Mouse (Mus musculus): ENCODE measurements around the gene Gprc5d.
A peak's percentile ranks its signal among the peaks of the same experiment; 100 is the strongest.

The Gprc5d gene

DNA sequence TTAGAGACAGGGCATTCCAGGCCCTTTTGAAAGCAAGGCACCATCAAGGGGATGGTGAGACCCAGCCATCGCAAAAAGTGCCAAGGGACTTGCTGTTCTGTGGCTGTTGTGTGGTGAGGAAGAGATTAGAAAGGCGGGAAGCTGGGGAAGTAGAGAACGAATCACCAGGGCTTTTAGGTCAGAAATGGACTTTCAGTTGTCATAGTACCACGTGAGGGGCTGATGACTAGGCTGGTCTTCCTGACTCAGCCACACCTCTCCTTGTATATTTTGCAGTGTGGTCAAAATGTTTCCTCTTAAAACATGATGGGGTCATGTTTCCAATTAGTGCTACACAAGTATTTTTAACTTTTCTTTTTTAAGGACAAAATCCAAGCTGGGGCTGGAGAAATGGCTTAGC is 17.7 kb upstream of the Gprc5d start:
- DNase-seq, result no peak

DNA sequence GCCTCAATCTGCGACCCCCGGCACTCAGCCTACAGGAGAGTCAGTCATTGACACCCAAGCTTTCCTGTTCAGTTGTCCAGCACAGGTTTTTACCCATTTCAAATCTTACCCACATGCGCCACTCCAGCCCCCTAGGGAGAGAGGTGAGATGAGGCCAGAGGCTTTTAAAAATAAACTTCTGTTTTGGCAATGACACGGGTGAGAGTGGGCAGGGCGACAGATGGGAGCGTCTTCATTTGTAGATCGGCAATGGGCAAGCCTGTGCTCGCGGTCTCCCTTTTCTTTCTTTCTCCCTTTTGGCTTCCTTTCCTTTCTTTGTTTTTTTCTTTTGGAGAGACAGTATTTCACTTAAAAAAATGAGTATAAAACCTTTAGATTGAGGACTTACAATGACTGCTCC is 15.4 kb upstream of the Gprc5d start:
- no peak for DNase-seq

DNA sequence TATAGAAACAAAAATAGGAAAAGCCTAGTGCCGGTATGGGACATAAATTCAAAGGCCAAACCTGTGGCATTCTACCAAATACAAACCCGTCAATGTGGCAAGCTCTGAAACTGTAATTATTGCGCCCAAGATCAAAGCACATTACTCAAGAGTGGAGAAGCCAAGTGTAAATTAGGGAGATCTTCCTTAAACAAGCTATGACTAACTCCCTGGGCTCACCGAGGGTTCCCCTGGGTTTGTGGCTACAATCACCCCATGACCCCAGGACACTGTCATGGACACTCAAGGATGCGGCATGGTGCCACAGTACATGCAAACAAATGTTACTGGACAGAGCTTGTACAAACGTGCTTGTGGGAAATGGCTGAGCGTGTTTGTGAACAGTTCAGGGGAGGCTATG is 15.0 kb upstream of the Gprc5d start:
- no peak for DNase-seq

DNA sequence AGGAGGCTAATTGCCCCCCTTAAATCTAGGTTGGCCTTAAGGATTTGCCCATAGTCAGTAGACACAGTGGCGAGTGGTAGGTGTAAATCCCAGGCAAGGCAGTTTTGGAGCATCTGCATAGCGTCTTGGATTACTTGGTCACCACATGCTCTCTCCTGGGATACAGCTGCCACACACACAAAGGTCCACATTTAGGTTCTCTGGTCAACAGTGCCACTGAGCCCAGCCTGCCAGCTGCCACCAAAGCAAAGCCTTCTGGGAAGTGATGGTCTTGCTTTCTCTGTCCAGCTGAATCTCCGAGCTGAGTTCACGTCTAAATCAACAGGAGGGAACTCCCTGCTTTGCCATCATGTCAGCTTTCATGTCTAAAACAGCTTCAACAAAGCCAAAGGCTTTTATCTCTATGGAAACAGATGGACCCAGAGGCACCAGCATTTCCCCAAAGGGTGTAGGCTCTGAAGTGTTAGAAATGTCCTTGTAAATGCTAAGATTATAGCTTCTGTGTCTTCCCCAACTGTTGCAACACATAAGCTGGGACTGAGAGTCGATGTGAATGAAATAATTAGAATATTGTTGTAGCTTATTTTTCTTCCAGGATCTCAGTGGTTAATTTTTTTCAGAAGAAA is 6.8 kb upstream of the Gprc5d start:
- DNase-seq, result no peak

DNA sequence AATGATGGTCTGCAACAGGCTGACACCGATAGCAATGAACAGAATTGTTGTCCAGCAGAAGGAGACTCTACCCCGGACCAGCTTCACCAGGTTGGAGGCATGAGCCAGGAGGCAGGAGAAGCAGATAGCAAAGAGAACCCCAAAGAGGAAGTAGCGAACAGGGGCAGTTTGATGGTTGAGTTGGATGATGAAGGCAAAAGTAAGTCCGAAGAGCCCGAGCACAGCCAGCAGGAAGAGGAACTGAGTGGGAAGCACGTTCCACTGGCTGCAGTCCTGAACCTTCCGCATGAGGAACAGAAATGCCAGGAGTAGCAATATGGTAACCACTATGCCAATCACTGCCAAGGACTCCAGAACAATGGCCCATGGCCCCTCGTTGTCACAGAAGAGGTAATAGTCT is 1.6 kb downstream of the Gprc5d start:
- no peak for DNase-seq

DNA sequence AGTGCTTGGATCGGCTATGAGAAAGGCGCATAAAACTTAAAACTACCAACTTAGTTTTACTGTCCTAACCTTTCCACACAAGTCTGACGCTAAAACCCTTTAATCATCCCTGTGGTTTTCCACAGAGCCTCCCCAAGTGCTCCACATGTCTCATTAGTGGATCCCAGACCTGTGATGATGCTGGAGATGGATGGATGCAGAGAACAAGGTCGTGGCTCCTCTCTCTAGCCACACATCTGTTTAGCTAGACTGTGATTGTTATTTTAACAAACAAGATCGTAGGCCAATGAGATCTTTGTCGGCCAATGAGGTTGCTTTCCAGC is 5.0 kb downstream of the Gprc5d start:
- DNase-seq, result no peak

DNA sequence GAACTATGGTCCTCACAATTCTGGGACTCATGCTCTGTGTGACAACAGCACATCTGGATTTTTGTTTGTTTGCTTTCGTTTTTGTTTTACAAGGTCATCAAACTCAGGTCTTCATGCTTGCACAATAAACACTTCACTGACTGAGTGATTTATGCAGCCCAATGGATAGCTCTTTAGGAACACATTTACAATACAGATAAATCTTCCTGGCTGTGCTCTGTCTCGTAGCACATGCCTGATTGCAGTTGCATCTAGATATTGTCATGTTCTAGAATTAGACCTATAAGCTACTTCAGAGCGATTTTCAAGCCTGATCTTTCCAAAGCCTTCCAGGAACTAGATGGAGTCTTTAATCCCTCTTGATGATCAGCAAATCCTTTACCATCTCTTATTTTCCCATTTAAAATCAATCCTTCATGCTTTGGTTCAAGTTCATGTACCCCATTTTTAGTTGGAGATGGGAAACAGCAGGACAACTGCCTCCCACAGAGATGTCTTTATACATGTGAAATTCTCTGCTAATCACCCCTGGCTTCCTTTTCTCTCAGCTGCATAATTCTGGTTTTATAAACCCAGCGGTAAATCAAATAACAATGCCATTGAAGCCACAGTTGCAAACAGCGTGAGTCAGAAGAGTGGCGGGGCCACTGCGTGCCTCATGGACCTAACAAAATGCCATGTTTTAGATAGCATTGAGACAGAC is 5.5 kb downstream of the Gprc5d start:
- no peak for DNase-seq

DNA sequence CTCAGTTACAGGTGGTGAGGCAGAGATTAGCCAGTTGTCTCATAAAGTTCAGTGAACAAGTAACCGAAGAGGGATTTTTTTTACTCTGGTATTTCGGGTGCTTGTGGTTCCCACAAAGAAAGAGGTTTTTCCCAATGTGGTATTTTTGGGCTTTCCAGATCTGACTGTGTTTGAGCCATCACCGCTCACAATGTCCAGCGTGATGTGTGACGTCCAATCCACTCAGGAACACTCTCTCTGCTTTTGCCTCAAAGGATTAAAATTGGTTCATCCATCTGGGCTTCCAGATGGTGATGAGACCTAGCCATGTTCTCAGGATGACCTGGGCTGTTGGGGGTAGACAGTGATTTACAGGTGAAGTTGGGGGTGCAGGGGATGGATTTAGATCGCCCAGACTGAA is 11.1 kb downstream of the Gprc5d start:
- DNase-seq, result no peak

DNA sequence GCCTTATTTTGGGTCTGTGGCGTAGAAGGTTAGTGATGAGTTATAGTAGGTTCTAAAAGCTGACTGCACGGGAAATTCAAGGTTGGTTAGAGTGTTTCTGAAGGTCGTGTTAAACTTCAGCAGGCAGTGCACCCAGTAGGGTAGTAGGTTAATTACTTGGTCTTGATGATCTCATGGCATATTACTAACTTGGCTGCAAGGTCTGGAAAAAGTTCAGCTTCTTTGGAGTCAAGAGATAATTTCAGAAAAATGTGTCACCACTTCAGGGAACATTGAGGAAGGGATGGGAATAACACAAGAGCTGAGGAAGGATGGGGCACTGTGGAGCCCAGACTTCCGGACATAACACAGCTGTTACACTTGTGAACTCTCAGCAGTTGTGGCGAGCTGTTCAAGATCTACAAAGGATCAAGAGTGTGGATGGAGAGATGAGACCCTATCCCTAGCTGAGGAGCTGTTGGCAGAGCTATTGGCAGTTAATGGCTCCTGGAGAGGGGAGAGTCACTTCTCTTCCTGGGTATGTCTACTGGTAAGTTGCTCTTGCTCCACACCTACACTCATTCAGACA is 15.3 kb downstream of the Gprc5d start:
- no peak for DNase-seq

DNA sequence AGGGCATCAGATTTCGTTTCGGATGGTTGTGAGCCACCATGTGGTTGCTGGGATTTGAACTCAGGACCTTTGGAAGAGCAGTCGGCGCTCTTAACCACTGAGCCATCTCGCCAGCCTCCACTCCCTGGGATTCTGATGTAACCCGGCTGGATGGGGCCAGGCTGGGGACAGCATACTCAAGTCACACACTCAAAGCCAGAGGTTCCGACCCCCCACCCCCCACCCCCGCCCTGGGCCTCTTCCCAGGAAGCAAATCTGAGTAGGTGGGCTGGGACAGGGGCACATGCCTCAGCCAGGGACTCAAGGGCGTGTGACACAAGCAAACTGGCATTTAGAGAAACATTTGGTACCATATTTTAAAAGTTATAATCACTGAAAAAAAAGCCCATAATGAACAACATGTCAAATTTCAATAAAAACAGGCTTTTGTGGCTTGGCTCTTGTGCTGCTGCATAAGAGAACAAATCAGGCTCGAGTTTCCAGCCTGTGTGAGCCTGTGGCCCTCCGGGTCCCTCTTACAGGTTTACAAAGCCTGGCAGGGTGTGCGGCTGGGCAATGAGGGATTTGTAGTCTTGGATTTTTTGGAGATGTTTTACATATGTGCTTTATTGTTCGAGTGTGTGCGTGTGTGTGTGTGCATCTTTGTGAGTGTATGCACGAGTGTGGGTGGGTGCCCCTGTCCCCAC is 17.2 kb downstream of the Gprc5d start:
- DNase-seq, result no peak

DNA sequence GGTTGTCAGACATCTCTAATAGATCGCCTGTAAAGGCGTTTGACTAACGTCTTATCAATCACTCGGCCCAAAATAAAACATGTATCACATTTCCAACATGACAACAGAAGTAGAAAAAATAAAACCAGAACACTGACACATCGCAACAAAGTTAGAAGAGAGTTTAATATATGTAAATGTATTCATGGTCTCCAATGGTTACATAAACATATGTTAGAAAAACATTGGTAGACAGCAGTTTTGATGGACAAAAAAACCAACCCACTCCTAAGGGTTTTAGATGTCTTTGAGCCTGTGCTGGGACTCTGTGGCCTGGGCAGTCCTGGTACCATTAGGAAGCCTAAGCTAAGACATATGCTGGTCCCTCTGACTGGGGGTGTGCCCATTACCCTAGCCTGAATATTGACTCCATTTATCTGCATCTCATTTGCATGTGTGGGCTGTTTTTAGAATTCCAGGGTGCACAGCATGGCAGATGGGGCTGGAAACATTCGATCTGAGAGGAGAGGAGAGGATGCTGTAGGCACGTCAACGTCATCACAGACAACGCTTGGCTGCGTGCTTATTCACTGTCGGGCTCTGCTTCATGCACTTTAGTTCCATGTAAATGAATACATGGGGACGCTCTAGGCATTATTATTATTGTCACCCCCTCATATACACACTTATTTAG is 25.1 kb downstream of the Gprc5d start:
- DNase-seq, result peak; percentile 18

DNA sequence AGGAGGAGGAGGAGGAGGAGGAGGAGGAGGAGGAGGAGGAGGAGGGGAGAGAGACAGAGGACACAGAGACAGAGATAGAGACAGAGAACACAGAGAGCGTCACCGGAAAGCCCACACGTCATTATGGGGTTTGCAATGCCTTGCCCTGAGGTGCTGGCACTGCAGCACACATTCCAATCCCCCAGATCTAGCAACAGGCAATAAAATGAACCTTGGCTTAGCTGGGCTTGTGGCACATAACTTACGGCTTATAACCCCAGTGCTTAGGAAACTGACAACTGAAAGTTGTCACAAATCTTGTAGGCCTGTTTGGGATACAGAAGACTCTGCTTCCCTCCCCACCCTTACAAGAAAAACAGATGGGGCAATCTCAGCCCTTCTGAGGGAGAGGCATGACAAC is 27.4 kb downstream of the Gprc5d start:
- no peak for DNase-seq

DNA sequence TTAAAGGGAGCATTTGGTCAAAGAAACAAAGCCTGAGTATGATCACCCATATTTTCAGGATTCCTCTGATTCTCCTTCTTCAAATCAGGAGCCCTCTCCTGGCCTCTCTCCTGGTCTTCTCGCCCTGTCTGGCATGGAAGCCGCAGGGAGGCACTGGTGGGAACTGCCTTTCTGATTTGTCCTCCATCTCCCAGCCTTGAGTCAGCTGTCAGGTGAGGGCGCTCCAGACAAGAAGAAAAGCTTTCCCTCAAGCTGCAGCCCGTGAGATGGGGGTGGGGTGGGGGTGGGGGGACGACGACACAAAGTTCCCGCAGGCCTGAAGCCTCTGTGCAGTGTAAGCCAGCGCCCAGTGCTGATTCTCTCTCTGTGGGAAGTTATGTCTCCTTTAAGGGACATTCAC is 28.3 kb downstream of the Gprc5d start:
- peak; percentile 50 for DNase-seq

DNA sequence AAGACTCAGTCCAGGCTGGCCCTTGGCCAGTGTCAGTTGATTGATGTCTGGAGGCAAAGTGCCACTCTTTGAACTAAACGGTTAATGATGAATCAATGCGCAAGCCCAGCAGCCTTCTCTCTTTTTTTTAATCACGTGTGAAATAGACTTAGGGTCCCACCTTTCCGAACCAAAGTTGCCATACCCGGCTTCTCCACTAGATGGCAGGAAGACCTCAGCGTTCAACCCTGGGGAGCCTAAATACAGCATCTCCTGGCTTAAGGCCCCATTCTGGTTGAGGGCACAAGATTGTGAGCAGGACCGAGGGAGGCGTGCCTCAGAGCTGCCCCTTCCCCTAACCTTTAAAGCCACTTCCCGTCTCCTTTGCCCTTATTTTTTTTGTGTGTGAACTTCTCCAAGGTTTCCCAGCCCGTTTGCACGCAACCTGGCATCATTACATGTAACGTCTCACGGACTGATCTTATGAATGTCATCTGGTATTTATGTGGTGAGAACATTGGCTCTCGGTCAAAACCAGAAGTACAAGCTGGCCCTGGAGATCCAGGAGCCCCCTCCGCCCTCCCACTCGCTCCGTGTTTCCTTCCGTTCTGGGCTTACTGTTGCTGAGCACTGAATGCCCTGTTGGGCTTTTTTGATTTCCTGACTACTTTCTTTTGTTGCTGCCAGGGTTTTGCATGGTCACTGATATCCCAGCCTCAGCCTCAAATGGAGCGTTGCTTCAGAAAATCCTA is 30.2 kb downstream of the Gprc5d start:
- peak; percentile 95 for DNase-seq

DNA sequence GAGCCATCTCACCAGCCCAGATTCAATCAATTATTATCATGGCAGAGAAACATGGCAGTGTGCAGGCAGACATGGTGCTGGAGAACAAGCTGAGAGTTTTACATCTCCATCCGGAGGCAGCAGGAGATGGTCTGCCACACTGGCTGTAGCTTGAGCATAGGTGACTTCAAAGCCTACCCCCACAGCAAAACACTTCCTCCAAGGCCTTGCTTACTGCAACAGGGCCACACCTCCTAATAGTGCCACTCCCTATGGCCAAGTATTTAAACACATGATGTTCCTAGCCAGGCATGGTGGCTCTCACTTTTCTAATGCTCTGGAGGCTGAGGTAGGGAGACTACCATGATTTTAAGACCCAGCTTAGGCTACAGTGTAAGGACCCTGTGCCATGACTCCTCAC is 32.4 kb downstream of the Gprc5d start:
- no peak for DNase-seq

DNA sequence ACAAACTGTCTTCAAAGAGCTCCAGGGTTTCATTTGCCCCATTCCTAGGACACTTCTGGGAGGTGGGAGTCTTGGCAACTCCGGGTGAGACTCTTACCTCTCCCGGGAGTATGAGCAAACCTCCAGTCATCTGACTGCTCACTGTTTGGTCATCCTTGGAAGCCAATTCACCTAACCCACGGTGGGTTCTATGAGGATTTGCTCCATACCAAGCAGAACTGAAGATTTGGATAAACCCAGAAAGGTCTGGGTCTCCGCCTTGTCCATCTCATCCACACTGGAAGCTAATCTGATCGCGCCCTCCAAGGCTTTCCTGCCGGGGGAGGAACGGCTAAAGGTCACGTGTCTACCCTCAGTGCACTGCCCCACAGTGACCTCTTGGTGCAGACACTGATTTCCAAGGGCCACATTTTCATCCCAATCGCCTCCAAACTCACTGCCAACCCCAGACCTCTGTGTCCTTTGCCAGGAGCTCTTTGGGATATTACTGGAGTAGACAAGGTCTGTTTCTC is 34.0 kb downstream of the Gprc5d start:
- DNase-seq, result no peak

DNA sequence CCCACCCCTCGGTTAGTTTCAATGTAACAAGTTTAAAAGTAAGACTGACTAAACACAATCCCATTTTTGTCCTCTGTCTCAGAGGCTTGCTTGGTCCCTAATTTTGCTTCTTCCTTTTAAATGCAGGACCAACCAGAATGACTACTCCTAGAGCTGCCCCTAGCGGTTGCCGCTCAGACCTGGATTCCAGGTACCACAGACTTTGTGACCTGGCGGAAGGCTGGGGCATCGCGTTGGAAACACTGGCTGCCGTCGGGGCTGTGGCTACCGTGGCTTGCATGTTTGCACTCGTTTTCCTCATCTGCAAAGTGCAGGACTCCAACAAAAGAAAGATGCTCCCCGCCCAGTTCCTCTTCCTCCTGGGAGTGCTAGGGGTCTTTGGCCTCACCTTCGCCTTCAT is 39.7 kb downstream of the Gprc5d start:
- DNase-seq, result no peak

DNA sequence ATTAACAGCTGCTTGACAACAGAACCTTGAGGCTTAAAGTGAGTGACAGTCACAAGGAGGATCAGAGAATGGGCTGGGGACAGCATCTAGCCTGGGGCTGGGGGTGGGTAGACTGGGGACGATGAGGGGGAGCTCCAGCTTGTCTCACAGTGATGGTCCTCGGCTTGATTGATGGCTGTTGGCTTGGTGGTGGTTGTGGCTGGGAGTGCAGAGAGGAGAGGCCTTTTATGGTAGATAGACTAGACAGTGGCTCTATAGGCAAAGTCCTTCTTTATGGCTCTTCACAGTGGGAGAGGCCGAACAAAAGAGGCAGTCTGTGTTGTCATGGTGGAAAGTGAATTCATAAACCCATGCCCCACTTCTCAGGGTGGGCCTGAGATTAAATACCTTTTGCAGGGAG is 41.9 kb downstream of the Gprc5d start:
- no peak for DNase-seq

DNA sequence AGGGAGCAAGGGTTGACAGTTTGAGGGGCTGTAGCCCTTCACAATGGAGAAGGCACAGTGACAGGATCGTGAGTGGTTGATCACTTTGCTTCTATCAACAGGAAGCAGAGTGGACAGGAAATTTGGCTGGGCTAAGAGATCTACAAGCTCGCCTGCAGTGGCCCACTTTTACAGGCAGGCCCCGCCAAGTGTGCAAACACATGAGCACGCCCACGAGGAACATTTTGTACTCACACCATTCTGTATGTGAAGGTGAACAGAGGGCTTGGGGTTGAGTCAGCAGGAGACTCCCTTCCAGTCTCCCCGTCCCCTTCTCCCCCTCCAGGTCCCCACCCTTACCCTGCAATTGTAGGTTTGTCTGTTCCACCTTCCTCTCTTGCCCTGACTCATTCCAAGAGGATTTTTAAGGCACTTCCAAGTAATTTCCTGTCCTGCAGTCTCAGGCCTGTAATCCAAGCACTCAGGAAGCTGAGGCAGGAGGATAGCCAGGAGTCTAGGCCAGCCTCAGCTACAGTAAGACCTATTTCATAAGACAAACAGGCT is 43.6 kb downstream of the Gprc5d start:
- DNase-seq, result no peak

DNA sequence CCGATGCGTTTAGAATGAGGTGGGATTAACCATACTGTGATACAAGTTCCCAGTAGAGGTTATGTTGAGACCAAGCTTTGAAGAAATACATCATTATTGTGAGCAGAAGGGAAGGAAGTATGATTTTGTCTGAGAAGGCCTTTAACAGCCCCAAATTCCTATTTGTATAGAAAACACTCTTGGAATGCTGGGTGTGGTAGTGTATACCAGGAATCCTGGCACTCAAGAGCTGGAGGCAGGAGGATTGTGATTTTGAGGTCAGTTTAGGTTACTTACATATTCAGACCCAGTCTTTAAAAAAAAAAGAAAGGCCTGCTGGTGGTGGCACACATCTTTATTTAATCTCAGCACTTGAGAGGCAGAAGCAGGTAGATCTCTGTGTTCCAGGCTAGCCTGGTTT is 47.7 kb downstream of the Gprc5d start:
- no peak for DNase-seq

DNA sequence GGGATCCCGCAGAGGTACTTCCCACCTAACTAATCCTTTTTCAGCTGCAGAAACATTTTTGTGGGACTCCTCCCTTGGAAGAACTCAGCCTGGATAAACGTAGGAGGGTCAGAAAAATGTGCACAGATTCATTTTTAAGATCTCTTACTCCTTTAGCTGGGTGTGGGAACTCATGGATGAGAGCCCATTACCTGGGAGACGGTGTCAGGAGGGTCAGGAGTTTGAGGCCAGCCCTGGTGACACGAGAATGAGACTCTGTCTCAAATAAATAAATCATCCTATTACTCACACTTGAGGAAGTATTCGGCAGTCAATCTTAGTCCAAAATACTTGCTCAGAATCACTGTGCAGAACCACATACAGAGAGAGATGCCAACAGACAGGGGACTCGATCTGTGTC is 48.2 kb downstream of the Gprc5d start:
- DNase-seq, result no peak

DNA sequence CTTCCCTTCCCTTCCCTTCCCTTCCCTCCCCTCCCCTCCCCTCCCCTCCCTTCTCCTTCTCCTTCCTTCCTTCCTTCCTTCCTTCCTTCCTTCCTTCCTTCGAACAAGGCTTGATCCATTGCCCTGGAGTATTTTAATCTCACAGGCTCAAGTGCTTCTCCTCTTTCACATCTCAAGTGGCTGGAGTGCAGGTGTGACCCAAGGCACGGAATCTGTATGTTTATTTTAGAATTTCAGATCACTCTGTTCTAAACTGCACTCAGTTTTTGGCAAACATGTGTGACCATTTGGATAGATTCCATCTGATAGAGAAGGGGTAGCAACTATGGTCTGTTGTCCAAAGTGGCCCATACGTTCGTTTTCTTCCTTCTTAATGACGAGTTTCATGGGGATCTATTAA is 49.9 kb downstream of the Gprc5d start:
- DNase-seq, result no peak

All from right cerebral cortex, postnatal 4 days (tissue).